Mouse (Mus musculus): Measurements from ENCODE around the gene Ikzf2. TPM values are rescaled to one million over a fixed set of nuclear protein-coding genes. Genes with fewer than 3 reads are reported as not detected.
A peak's percentile ranks its signal among the peaks of the same experiment; 100 is the strongest.

Gene Ikzf2
- total and polyA plus RNA-seq, 2 experiments from 2014 or later: 1.3 to 6.0 TPM

GRCm38 (mm10) chr1:69685049-69685889 is 1.8 kb downstream of the Ikzf2 start:
- Histone ChIP-seq H3K27ac (ENCODE audit: low read depth, low read length) (no peak overlapping the region), H3K36me3 (ENCODE audit: insufficient read depth, low read length) (no peaks in the 10 kb centered on the region), H3K9ac (replicated peaks; ENCODE audit: low read length, poor library complexity, severe bottlenecking) (peak overlapping the region; percentile 50; the same call in 1 of the 2 replicates), H3K9me3 (ENCODE audit: low read length) (no peaks in the 10 kb centered on the region), H3K4me2 (ENCODE audit: low read depth, low read length, poor library complexity, severe bottlenecking) (peak overlapping the region; percentile 83), H3K4me3 (ENCODE audit: low read depth, low read length) (peak overlapping the region; percentile 82), H3K4me1 (ENCODE audit: insufficient read depth, low read length) (no peaks in the 10 kb centered on the region), H3K27me3 (ENCODE audit: insufficient read depth, low read length) (no peaks in the 10 kb centered on the region)
- TF ChIP-seq CTCF (IDR thresholded peaks at IDR 0.05): no peak
- ATAC-seq (ENCODE audit: low FRiP score): no peak
- no peak for DNase-seq (ENCODE audit: low spot score)
- WGBS: 1% methylated on average over 11 of the region's 11 CpGs

- ATAC-seq (ENCODE audit: low FRiP score) (no peak), DNase-seq (ENCODE audit: low spot score) (no peak)
- peak overlapping the region; percentile 83 for H3K4me2 ChIP-seq (ENCODE audit: low read depth, low read length, poor library complexity, severe bottlenecking)
- H3K36me3 ChIP-seq (ENCODE audit: insufficient read depth, low read length): no peaks in the 10 kb centered on the region
- no peaks in the 10 kb centered on the region for H3K9me3 ChIP-seq (ENCODE audit: low read length)
- no peak for TF ChIP-seq CTCF (IDR thresholded peaks at IDR 0.05)
- peak overlapping the region; percentile 82; the same call in 1 of the 2 replicates for H3K4me3 ChIP-seq (ENCODE audit: low read depth, low read length)
- H3K4me1 ChIP-seq (ENCODE audit: insufficient read depth, low read length): no peaks in the 10 kb centered on the region
- no peaks in the 10 kb centered on the region for H3K27me3 ChIP-seq (ENCODE audit: insufficient read depth, low read length)
- 29% methylated on average over 13 of the region's 13 CpGs for WGBS
- H3K27ac ChIP-seq (ENCODE audit: low read depth, low read length): no peak overlapping the region
- no peak overlapping the region for H3K9ac ChIP-seq (replicated peaks; ENCODE audit: low read length, poor library complexity, severe bottlenecking)
These were observed 2.6 kb downstream of the Ikzf2 start for GRCm38 (mm10) chr1:69684280-69685040.

GRCm38 (mm10) chr1:69683851-69684250 is 3.2 kb downstream of the Ikzf2 start:
- no peak overlapping the region for H3K27ac ChIP-seq (ENCODE audit: low read depth, low read length)
- no peak overlapping the region for H3K9ac ChIP-seq (replicated peaks; ENCODE audit: low read length, poor library complexity, severe bottlenecking)
- no peaks in the 10 kb centered on the region for H3K36me3 ChIP-seq (ENCODE audit: insufficient read depth, low read length)
- no peaks in the 10 kb centered on the region for H3K27me3 ChIP-seq (ENCODE audit: insufficient read depth, low read length)
- no peaks in the 10 kb centered on the region for H3K4me1 ChIP-seq (ENCODE audit: insufficient read depth, low read length)
- no peak overlapping the region for H3K4me3 ChIP-seq (ENCODE audit: low read depth, low read length)
- H3K4me2 ChIP-seq (ENCODE audit: low read depth, low read length, poor library complexity, severe bottlenecking): 0 out of 2 replicates have a peak overlapping the region, but pooled peaks have one; percentile 83
- no peaks in the 10 kb centered on the region for H3K9me3 ChIP-seq (ENCODE audit: low read length)
- 71% methylated on average over 3 of the region's 3 CpGs for WGBS
- TF ChIP-seq CTCF (IDR thresholded peaks at IDR 0.05): no peak
- DNase-seq (ENCODE audit: low spot score) (no peak), ATAC-seq (ENCODE audit: low FRiP score) (no peak)

GRCm38 (mm10) chr1:69683058-69683457 is 4.0 kb downstream of the Ikzf2 start:
- Histone ChIP-seq H3K9ac (replicated peaks; ENCODE audit: low read length, poor library complexity, severe bottlenecking) (no peak overlapping the region), H3K27me3 (ENCODE audit: insufficient read depth, low read length) (no peaks in the 10 kb centered on the region), H3K27ac (ENCODE audit: low read depth, low read length) (no peak overlapping the region), H3K9me3 (ENCODE audit: low read length) (no peaks in the 10 kb centered on the region), H3K4me1 (ENCODE audit: insufficient read depth, low read length) (no peaks in the 10 kb centered on the region), H3K4me2 (ENCODE audit: low read depth, low read length, poor library complexity, severe bottlenecking) (no peak overlapping the region), H3K36me3 (ENCODE audit: insufficient read depth, low read length) (no peaks in the 10 kb centered on the region), H3K4me3 (ENCODE audit: low read depth, low read length) (no peak overlapping the region)
- DNase-seq (ENCODE audit: low spot score) (no peak), ATAC-seq (ENCODE audit: low FRiP score) (no peak)
- TF ChIP-seq CTCF (IDR thresholded peaks at IDR 0.05): no peak
- 93% methylated on average over 8 of the region's 8 CpGs for WGBS

GRCm38 (mm10) chr1:69682261-69682660 is 4.8 kb downstream of the Ikzf2 start:
- no peak overlapping the region for H3K4me2 ChIP-seq (ENCODE audit: low read depth, low read length, poor library complexity, severe bottlenecking)
- no peak overlapping the region for H3K27ac ChIP-seq (ENCODE audit: low read depth, low read length)
- DNase-seq (ENCODE audit: low spot score) (no peak), ATAC-seq (ENCODE audit: low FRiP score) (no peak)
- H3K4me1 ChIP-seq (ENCODE audit: insufficient read depth, low read length): no peaks in the 10 kb centered on the region
- H3K27me3 ChIP-seq (ENCODE audit: insufficient read depth, low read length): no peaks in the 10 kb centered on the region
- no peak overlapping the region for H3K9ac ChIP-seq (replicated peaks; ENCODE audit: low read length, poor library complexity, severe bottlenecking)
- H3K4me3 ChIP-seq (ENCODE audit: low read depth, low read length): no peak overlapping the region
- WGBS: 85% methylated on average over 3 of the region's 3 CpGs
- H3K36me3 ChIP-seq (ENCODE audit: insufficient read depth, low read length): no peaks in the 10 kb centered on the region
- H3K9me3 ChIP-seq (ENCODE audit: low read length): no peaks in the 10 kb centered on the region
- no peak for TF ChIP-seq CTCF (IDR thresholded peaks at IDR 0.05)

- ATAC-seq (ENCODE audit: low FRiP score) (no peak), DNase-seq (ENCODE audit: low spot score) (no peak)
- no peak overlapping the region for H3K4me3 ChIP-seq (ENCODE audit: low read depth, low read length)
- no peak overlapping the region for H3K27ac ChIP-seq (ENCODE audit: low read depth, low read length)
- no peaks in the 10 kb centered on the region for H3K27me3 ChIP-seq (ENCODE audit: insufficient read depth, low read length)
- H3K4me2 ChIP-seq (ENCODE audit: low read depth, low read length, poor library complexity, severe bottlenecking): no peak overlapping the region
- no peak overlapping the region for H3K9ac ChIP-seq (replicated peaks; ENCODE audit: low read length, poor library complexity, severe bottlenecking)
- no peaks in the 10 kb centered on the region for H3K4me1 ChIP-seq (ENCODE audit: insufficient read depth, low read length)
- WGBS: 78% methylated on average over 5 of the region's 5 CpGs
- no peak for TF ChIP-seq CTCF (IDR thresholded peaks at IDR 0.05)
- no peaks in the 10 kb centered on the region for H3K36me3 ChIP-seq (ENCODE audit: insufficient read depth, low read length)
- H3K9me3 ChIP-seq (ENCODE audit: low read length): no peaks in the 10 kb centered on the region
These were observed 6.0 kb downstream of the Ikzf2 start for GRCm38 (mm10) chr1:69681003-69681402.

All from midbrain, postnatal 0 days (tissue).